Mouse (Mus musculus) E14TG2a.4 (cell line): ENCODE data around the gene Mogs.

ENCODE experiments used
- CTCF ChIP-seq: conservative IDR thresholded peaks from 2 replicates; pipeline ENCODE4 v1.5.1; 2014; ENCODE audit warnings: low read length
- POU5F1 ChIP-seq: IDR thresholded peaks from 2 replicates; pipeline ENCODE4 v1.6.1; 2014; ENCODE audit warnings: low read length, borderline replicate concordance

- no peak for TF ChIP-seq CTCF
- TF ChIP-seq POU5F1 = no peak
Observed at GRCm38 (mm10) chr6:83065995-83066394, 49.3 kb upstream of the Mogs start.
